Mouse (Mus musculus) urinary bladder, adult 18-20 months (tissue): ENCODE results near the gene Sfi1.
A peak's percentile ranks its signal among the peaks of the same experiment; 100 is the strongest.
"Not testable (repeated sequence)": the region's sequence is repeated elsewhere in the genome, so short reads cannot be mapped to it uniquely, and the experiment has no call there.

Source experiments
- DNase-seq, 2 experiments: peaks; one replicate each; pipeline ENCODE4 v3.0.0; 2022; ENCODE audit warnings: low spot score in 2 of 2, mixed read lengths in 2 of 2

Gene Sfi1

GRCm38 (mm10) chr11:3145359-3146165, 47.7 kb downstream of the Sfi1 start:
- DNase-seq: not testable (repeated sequence)

GRCm38 (mm10) chr11:3143984-3144383, 49.3 kb downstream of the Sfi1 start:
- DNase-seq: not testable (repeated sequence)

- peak; percentile 95 to 100 for DNase-seq
Observed at GRCm38 (mm10) chr11:3142413-3142812, 50.9 kb downstream of the Sfi1 start.

- not testable (repeated sequence) for DNase-seq
Observed at GRCm38 (mm10) chr11:3140967-3141535, 52.2 kb downstream of the Sfi1 start.

GRCm38 (mm10) chr11:3138323-3138722, 54.9 kb downstream of the Sfi1 start:
- peak; percentile 54 to 65 for DNase-seq

- DNase-seq: peak; percentile 55 to 58
Observed at GRCm38 (mm10) chr11:3137279-3137678, 56.0 kb downstream of the Sfi1 start.

- not testable (repeated sequence) for DNase-seq
Observed at GRCm38 (mm10) chr11:3135956-3136355, 57.3 kb downstream of the Sfi1 start.

- not testable (repeated sequence) for DNase-seq
Observed at GRCm38 (mm10) chr11:3135391-3135790, 57.9 kb downstream of the Sfi1 start.

DNA sequence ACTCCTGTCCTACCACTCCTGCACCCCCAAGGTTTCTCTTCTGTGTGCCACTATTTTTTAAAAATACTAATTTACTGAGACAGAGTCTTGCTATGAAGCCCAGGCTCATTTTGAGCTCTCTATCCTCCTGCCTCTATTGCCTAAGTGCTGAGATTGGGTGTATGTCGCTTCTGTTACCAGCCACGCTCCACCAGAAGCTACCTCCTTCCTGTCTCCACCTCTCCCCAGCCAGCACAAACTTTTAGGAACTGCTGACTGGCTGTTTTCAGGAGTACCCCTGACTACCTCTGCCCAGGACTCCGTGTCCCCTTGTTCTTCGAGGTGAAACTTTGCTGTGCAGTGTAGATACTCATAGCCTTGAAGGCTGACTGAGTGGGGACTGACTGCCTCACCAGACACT, 59.9 kb downstream of the Sfi1 start:
- DNase-seq: not testable (repeated sequence)

- not testable (repeated sequence) for DNase-seq
Observed at GRCm38 (mm10) chr11:3132957-3133356, 60.3 kb downstream of the Sfi1 start.

- DNase-seq: peak; percentile 87 to 92
Observed at GRCm38 (mm10) chr11:3132001-3132400, 61.3 kb downstream of the Sfi1 start.

DNA sequence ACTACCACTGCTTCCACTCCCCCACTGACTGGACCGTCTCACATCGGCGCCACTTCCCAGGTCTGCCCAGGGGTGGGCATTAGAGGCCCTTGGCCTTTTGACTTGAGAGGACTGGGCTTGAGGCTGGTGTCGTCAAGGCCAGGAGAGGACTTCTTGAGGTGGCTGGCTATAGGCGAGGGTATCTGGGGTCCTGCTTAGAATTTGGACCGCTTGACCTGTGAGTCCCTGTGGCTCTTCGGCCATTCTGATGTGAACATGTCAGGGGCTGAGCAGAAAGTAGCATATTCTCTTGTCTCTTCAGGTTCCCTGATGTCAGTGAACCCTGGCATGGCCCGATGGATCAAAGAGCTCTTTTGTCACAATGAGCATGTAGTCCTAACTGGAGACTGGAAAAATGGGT, 63.4 kb downstream of the Sfi1 start:
- DNase-seq: peak; percentile 90 to 92

DNA sequence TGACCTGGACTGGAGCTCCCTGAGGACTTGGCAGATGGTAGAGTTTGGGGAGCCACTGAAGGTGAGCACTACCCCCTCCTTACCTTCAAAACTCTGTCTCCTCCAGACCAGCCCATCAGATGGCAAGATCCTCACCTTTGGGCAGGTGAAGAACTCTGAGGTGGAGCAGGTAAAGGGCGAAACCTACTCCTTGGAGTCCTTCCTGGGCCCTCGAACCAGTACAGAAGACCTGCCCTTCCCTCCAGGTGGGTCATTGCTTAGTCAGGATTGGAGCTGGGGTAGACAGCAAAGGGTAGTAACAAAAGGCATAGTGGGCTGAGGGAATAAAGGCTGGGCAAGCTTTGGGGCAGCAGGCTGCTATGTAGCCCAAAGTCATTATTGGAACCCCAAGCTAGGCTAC, 64.0 kb downstream of the Sfi1 start:
- DNase-seq: not testable (repeated sequence)

- peak; percentile 93 to 95 for DNase-seq
Observed at GRCm38 (mm10) chr11:3127303-3127795, 65.9 kb downstream of the Sfi1 start.

DNA sequence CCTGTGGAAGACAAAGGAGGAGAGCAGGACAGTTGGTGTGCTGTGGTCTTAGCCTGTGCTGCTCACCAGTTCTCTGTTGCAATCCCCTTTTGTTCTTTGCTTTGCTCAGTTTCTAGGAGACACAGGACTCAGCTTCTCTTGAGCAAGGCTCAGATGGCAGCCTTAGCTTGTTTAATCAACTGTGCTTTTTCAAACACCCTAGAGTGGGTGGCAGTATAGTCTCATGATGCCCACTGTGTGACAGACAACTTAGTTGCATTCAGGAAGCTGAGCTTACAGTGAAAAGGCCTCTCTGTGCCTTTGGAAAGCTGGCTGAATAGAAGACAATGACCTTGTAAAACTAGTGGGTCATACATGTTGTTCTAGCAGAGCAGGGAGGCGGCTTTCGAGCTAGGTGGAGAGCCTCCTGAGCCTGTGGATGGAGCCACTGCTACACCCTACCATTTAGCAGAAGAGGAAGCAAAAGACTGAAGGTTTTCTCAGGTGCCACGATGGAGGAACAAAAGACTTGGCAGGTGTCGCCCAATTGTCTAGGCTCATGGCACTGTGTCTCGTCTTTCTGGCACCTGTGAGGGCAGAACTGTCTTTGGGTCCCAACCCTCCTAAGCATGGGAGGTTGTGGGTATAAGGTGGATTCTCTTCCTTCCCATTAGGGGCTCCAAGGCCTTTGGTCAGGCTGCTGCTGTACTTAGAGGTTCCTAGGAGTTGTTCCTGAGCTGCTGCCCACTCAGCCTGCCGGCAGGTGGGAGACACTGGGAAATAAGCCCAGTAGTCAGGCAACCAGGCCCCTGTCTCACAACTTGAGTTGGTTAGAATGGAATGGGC, 66.6 kb downstream of the Sfi1 start:
- peak; percentile 99 to 100 for DNase-seq

DNA sequence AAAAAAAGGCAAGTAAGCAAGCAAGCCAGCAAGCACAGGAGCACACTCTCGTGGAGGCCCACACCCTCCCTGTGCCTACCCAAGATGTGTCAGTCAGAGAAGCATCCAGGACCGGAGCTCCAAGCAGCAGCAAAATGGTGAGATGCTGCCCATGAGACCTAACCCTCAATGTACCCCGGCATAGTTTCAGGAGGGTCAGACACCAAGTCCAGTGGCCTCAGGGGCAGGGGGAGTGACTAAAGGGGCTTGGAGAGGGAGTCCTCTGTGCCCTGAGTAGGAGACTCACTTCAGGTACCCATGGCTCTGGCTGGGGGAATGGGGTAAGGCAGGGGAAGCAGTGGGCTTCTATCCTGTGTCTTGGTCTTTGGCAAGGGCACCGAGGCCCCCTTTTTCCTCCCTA, 67.3 kb downstream of the Sfi1 start:
- not testable (repeated sequence) for DNase-seq

DNA sequence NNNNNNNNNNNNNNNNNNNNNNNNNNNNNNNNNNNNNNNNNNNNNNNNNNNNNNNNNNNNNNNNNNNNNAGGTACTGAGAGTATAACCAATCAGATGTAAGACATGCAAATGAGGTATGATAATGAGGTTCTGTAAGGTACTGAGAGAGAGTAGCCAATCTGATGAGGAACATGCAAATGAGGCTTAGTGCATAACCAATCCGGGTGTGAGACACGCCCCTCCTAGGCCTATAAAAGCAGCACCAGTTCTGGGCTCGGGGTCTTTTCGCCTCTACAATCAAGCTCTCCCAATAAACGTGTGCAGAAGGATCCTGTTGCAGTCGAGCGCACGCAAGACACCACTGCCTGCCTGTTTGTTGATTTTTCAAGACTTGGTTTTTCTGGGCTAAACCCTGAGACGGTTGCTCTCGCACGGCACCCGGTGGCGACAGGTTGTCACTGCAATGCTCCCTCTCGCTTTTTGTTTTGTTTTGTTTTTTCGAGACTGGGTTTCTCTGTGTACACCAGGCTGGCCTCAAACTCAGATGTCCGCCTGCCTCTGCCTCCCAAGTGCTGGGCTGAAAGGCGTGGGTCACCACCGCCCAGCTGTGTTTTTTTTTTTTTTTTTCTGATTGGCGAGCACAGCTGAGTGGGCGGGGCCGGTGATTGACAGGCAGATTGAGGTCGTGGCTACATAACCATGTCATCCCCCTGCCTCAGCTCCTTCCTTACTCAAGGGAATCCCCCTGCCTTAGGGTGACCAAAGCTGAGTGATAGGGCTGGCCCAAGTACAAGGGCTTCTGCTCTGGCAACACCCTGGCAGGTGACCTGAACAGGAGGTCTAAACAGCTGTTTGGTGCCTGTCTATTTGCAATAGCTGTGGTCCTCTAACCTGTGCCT, 68.1 kb downstream of the Sfi1 start:
- not testable (repeated sequence) for DNase-seq

GRCm38 (mm10) chr11:3114403-3114802, 78.9 kb downstream of the Sfi1 start:
- no peak for DNase-seq

GRCm38 (mm10) chr11:3106154-3106553, 87.1 kb downstream of the Sfi1 start:
- no peak for DNase-seq

DNA sequence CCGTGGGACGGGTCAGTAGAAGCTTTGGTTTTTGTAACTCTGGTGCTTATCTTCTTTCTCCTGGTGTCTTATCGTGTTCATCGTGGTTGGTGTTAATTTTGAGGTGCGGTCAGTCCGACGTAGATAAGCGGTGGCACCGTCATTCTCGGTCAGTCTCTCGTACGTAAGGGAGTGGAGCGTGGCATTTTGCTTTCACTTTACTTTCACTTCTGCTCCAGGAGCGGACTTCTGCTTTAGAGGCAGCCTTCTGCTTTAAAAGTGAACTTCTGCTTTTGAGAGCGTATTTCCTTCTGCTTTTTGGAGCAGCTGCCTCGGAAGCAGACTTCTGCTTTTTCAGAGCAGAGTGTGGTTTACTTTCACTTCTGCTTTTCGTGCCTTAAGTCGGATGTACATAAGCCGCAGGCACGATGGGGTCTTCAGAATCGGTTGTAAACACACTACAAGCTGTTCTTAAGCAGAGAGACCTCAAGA, 88.0 kb downstream of the Sfi1 start:
- DNase-seq: no peak
